Mouse (Mus musculus) C2C12 (cell line): ENCODE measurements around the gene Sec31a. TPM values are rescaled to one million over a fixed set of nuclear protein-coding genes. Genes with fewer than 3 reads are reported as not detected.

Experiments
- H3K27me3 ChIP-seq: one replicate; pipeline ENCODE4 v1.6.1; 2011; ENCODE audit not compliant: control insufficient read depth, insufficient read depth, insufficient read length
- H3K36me3 ChIP-seq: one replicate; pipeline ENCODE4 v1.6.1; 2011; ENCODE audit not compliant: control insufficient read depth, insufficient read depth
- H3K4me3 ChIP-seq: one replicate; pipeline ENCODE4 v1.5.1; 2011; ENCODE audit warnings: mild to moderate bottlenecking, control low read depth; ENCODE audit not compliant: poor library complexity, insufficient read depth, severe bottlenecking
- H3K79me2 ChIP-seq: one replicate; pipeline ENCODE4 v1.6.1; 2011; ENCODE audit not compliant: control insufficient read depth, insufficient read depth
- H3K79me3 ChIP-seq: one replicate; pipeline ENCODE4 v1.6.1; 2011; ENCODE audit warnings: low read depth, control low read depth
- H3ac ChIP-seq: one replicate; pipeline ENCODE3; 2011; ENCODE audit warnings: low read depth; ENCODE audit not compliant: control insufficient read depth, insufficient read length
- CEBPB ChIP-seq: IDR thresholded peaks from one replicate; pipeline ENCODE4 v1.6.1; 2011; ENCODE audit warnings: low read depth, mild to moderate bottlenecking, control low read depth, moderate library complexity
- CTCF ChIP-seq: IDR thresholded peaks from one replicate; pipeline ENCODE4 v1.5.1; 2011; ENCODE audit not compliant: control insufficient read depth, insufficient read depth, insufficient read length
- FOSL1 ChIP-seq: IDR thresholded peaks from one replicate; pipeline ENCODE4 v1.8.0; 2011; ENCODE audit warnings: mild to moderate bottlenecking, low read length; ENCODE audit not compliant: poor library complexity, insufficient read depth, severe bottlenecking
- MAX ChIP-seq: IDR thresholded peaks from one replicate; pipeline ENCODE4 v1.6.1; 2011; ENCODE audit warnings: mild to moderate bottlenecking, control low read depth
- MYOD1 ChIP-seq: IDR thresholded peaks from one replicate; pipeline ENCODE4 v1.6.1; 2011; ENCODE audit warnings: low read depth; ENCODE audit not compliant: control insufficient read depth, insufficient read length
- MYOG ChIP-seq: IDR thresholded peaks from one replicate; pipeline ENCODE4 v1.6.1; 2011; ENCODE audit not compliant: control insufficient read depth, insufficient read length; ENCODE audit errors: extremely low read depth
- USF1 ChIP-seq: IDR thresholded peaks from one replicate; pipeline ENCODE4 v1.6.1; 2011; ENCODE audit warnings: low read depth, mild to moderate bottlenecking, control low read depth, moderate library complexity
- polyA plus RNA-seq: library from polyadenylated mRNA; unstranded; fragments of >200 nt; fragmentation: generic; extraction: Trizol; gene quantifications from one replicate; pipeline ENCODE4 v1.2.1, GENCODE M21; 2012; ENCODE audit warnings: missing spikeins

The Sec31a gene
- polyA plus RNA-seq, 1 experiment, result 183 TPM

- H3ac ChIP-seq, result no peak overlapping the region
- H3K79me3 ChIP-seq, result no peaks in the 10 kb centered on the region
- H3K4me3 ChIP-seq, result no peak overlapping the region
- no peak for TF ChIP-seq USF1
- no peak for TF ChIP-seq MYOD1
- no peak for TF ChIP-seq MYOG
- no peak for TF ChIP-seq FOSL1
- TF ChIP-seq CTCF, result no peak
- TF ChIP-seq CEBPB, result no peak
- TF ChIP-seq MAX, result no peak
- H3K36me3 ChIP-seq, result peaks cover 89% of the 10 kb centered on the region
- no peaks in the 10 kb centered on the region for H3K27me3 ChIP-seq
- H3K79me2 ChIP-seq, result no peaks in the 10 kb centered on the region
Observed at GRCm38 (mm10) chr5:100380277-100380676, 35.8 kb downstream of the Sec31a start.

- Histone ChIP-seq H3K36me3 (peaks cover 88% of the 10 kb centered on the region), H3K4me3 (no peak overlapping the region), H3ac (no peak overlapping the region), H3K27me3 (no peaks in the 10 kb centered on the region), H3K79me3 (no peaks in the 10 kb centered on the region), H3K79me2 (no peaks in the 10 kb centered on the region)
- TF ChIP-seq FOSL1, result no peak
- no peak for TF ChIP-seq USF1
- no peak for TF ChIP-seq MAX
- no peak for TF ChIP-seq CEBPB
- TF ChIP-seq CTCF, result no peak
- no peak for TF ChIP-seq MYOD1
- TF ChIP-seq MYOG, result no peak
Observed at GRCm38 (mm10) chr5:100378981-100379380, 37.1 kb downstream of the Sec31a start.

- Histone ChIP-seq H3K27me3 (no peaks in the 10 kb centered on the region), H3K36me3 (peaks cover 88% of the 10 kb centered on the region), H3ac (no peak overlapping the region), H3K79me2 (no peaks in the 10 kb centered on the region), H3K79me3 (no peaks in the 10 kb centered on the region), H3K4me3 (no peak overlapping the region)
- TF ChIP-seq MYOG (no peak), USF1 (no peak)
Observed at GRCm38 (mm10) chr5:100378211-100378610, 37.8 kb downstream of the Sec31a start.

GRCm38 (mm10) chr5:100377376-100377775 lies 38.7 kb downstream of the Sec31a start:
- no peaks in the 10 kb centered on the region for H3K79me3 ChIP-seq
- no peak overlapping the region for H3ac ChIP-seq
- H3K4me3 ChIP-seq, result no peak overlapping the region
- peaks cover 89% of the 10 kb centered on the region for H3K36me3 ChIP-seq
- no peak for TF ChIP-seq USF1
- H3K27me3 ChIP-seq, result no peaks in the 10 kb centered on the region
- H3K79me2 ChIP-seq, result no peaks in the 10 kb centered on the region

GRCm38 (mm10) chr5:100374703-100375102 lies 41.3 kb downstream of the Sec31a start:
- H3K79me3 ChIP-seq, result no peaks in the 10 kb centered on the region
- TF ChIP-seq MYOG, result no peak
- no peak for TF ChIP-seq MYOD1
- TF ChIP-seq FOSL1, result no peak
- TF ChIP-seq USF1, result no peak
- peaks cover 90% of the 10 kb centered on the region for H3K36me3 ChIP-seq
- H3K27me3 ChIP-seq, result no peaks in the 10 kb centered on the region
- no peak overlapping the region for H3ac ChIP-seq
- H3K4me3 ChIP-seq, result no peak overlapping the region
- H3K79me2 ChIP-seq, result no peaks in the 10 kb centered on the region

- no peak for TF ChIP-seq MYOG
- no peak for TF ChIP-seq MYOD1
- no peak for TF ChIP-seq FOSL1
- TF ChIP-seq CTCF, result no peak
- no peak for TF ChIP-seq CEBPB
- no peak for TF ChIP-seq USF1
- no peak for TF ChIP-seq MAX
- Histone ChIP-seq H3K36me3 (peaks cover 89% of the 10 kb centered on the region), H3K27me3 (no peaks in the 10 kb centered on the region), H3ac (no peak overlapping the region), H3K4me3 (no peak overlapping the region), H3K79me2 (no peaks in the 10 kb centered on the region), H3K79me3 (no peaks in the 10 kb centered on the region)
Observed at GRCm38 (mm10) chr5:100373952-100374351, 42.1 kb downstream of the Sec31a start.

GRCm38 (mm10) chr5:100370919-100371318 lies 45.1 kb downstream of the Sec31a start:
- no peaks in the 10 kb centered on the region for H3K27me3 ChIP-seq
- H3ac ChIP-seq, result no peak overlapping the region
- H3K79me3 ChIP-seq, result no peaks in the 10 kb centered on the region
- no peak overlapping the region for H3K4me3 ChIP-seq
- no peak for TF ChIP-seq CEBPB
- TF ChIP-seq MAX, result no peak
- no peak for TF ChIP-seq MYOD1
- no peak for TF ChIP-seq USF1
- no peak for TF ChIP-seq CTCF
- no peak for TF ChIP-seq FOSL1
- TF ChIP-seq MYOG, result no peak
- H3K36me3 ChIP-seq, result peaks cover 93% of the 10 kb centered on the region
- no peaks in the 10 kb centered on the region for H3K79me2 ChIP-seq
